Mouse (Mus musculus): ENCODE results near the gene Baiap2. TPM values are rescaled to one million over a fixed set of nuclear protein-coding genes. Genes with fewer than 3 reads are reported as not detected.

Gene Baiap2
- polyA plus RNA-seq, 1 experiment from 2014 or later: 9.8 TPM

GRCm38 (mm10) chr11:120008501-120008900 is 65.9 kb downstream of the Baiap2 start:
- H3K4me2 ChIP-seq: no peak overlapping the region
- no peak overlapping the region for H3K9ac ChIP-seq (ENCODE audit: low read length)
- no peak for DNase-seq (ENCODE audit: low spot score, missing footprints)
- WGBS: 79% methylated on average over 1 of the region's 1 CpGs
- H3K9me3 ChIP-seq (ENCODE audit: control insufficient read depth, low read length): no peaks in the 10 kb centered on the region
- H3K27ac ChIP-seq (ENCODE audit: low read depth, low read length): no peak overlapping the region
- H3K27me3 ChIP-seq (ENCODE audit: control insufficient read depth, insufficient read depth, low read length): no peaks in the 10 kb centered on the region; the same call in none of the 2 replicates
- H3K36me3 ChIP-seq (ENCODE audit: control insufficient read depth, insufficient read depth, low read length): no peaks in the 10 kb centered on the region
- peaks cover 8% of the 10 kb centered on the region for H3K4me1 ChIP-seq (ENCODE audit: control insufficient read depth, insufficient read depth, low read length)
- no peak for ATAC-seq (ENCODE audit: low FRiP score)
- H3K4me3 ChIP-seq (ENCODE audit: low read depth, low read length): no peak overlapping the region

GRCm38 (mm10) chr11:120008956-120009355 is 66.4 kb downstream of the Baiap2 start:
- H3K4me1 ChIP-seq (ENCODE audit: control insufficient read depth, insufficient read depth, low read length): peaks cover 8% of the 10 kb centered on the region
- no peak overlapping the region for H3K27ac ChIP-seq (ENCODE audit: low read depth, low read length)
- H3K9me3 ChIP-seq (ENCODE audit: control insufficient read depth, low read length): no peaks in the 10 kb centered on the region
- ATAC-seq (ENCODE audit: low FRiP score): no peak
- H3K9ac ChIP-seq (ENCODE audit: low read length): no peak overlapping the region
- WGBS: 81% methylated on average over 8 of the region's 8 CpGs
- no peak overlapping the region for H3K4me2 ChIP-seq
- H3K27me3 ChIP-seq (ENCODE audit: control insufficient read depth, insufficient read depth, low read length): no peaks in the 10 kb centered on the region; the same call in none of the 2 replicates
- H3K36me3 ChIP-seq (ENCODE audit: control insufficient read depth, insufficient read depth, low read length): no peaks in the 10 kb centered on the region
- DNase-seq (ENCODE audit: low spot score, missing footprints): no peak
- H3K4me3 ChIP-seq (ENCODE audit: low read depth, low read length): no peak overlapping the region

- Histone ChIP-seq H3K27ac (ENCODE audit: low read depth, low read length) (no peak overlapping the region), H3K9ac (ENCODE audit: low read length) (no peak overlapping the region), H3K4me1 (ENCODE audit: control insufficient read depth, insufficient read depth, low read length) (peaks cover 8% of the 10 kb centered on the region), H3K9me3 (ENCODE audit: control insufficient read depth, low read length) (no peaks in the 10 kb centered on the region), H3K4me3 (ENCODE audit: low read depth, low read length) (no peak overlapping the region), H3K4me2 (no peak overlapping the region), H3K27me3 (ENCODE audit: control insufficient read depth, insufficient read depth, low read length) (no peaks in the 10 kb centered on the region; the same call in none of the 2 replicates), H3K36me3 (ENCODE audit: control insufficient read depth, insufficient read depth, low read length) (no peaks in the 10 kb centered on the region)
- no peak for DNase-seq (ENCODE audit: low spot score, missing footprints)
- WGBS: 88% methylated on average over 20 of the region's 20 CpGs
- no peak for ATAC-seq (ENCODE audit: low FRiP score)
Measured at GRCm38 (mm10) chr11:120009937-120010336, 67.4 kb downstream of the Baiap2 start.

GRCm38 (mm10) chr11:120011114-120011760 is 68.7 kb downstream of the Baiap2 start:
- H3K27me3 ChIP-seq (ENCODE audit: control insufficient read depth, insufficient read depth, low read length): no peaks in the 10 kb centered on the region; the same call in none of the 2 replicates
- 76% methylated on average over 11 of the region's 11 CpGs for whole genome bisulfite sequencing
- no peak overlapping the region for H3K27ac ChIP-seq (ENCODE audit: low read depth, low read length)
- no peaks in the 10 kb centered on the region for H3K36me3 ChIP-seq (ENCODE audit: control insufficient read depth, insufficient read depth, low read length)
- peaks cover 8% of the 10 kb centered on the region for H3K4me1 ChIP-seq (ENCODE audit: control insufficient read depth, insufficient read depth, low read length)
- H3K9me3 ChIP-seq (ENCODE audit: control insufficient read depth, low read length): no peaks in the 10 kb centered on the region
- H3K4me2 ChIP-seq: no peak overlapping the region
- ATAC-seq (ENCODE audit: low FRiP score) (no peak), DNase-seq (ENCODE audit: low spot score, missing footprints) (no peak)
- H3K9ac ChIP-seq (ENCODE audit: low read length): no peak overlapping the region
- H3K4me3 ChIP-seq (ENCODE audit: low read depth, low read length): no peak overlapping the region

GRCm38 (mm10) chr11:120011761-120012560 is 69.4 kb downstream of the Baiap2 start:
- Histone ChIP-seq H3K4me3 (ENCODE audit: low read depth, low read length) (no peak overlapping the region), H3K27ac (ENCODE audit: low read depth, low read length) (no peak overlapping the region), H3K4me2 (peak overlapping the region; percentile 17; the same call in 1 of the 2 replicates), H3K27me3 (ENCODE audit: control insufficient read depth, insufficient read depth, low read length) (no peaks in the 10 kb centered on the region; the same call in none of the 2 replicates), H3K9me3 (ENCODE audit: control insufficient read depth, low read length) (no peaks in the 10 kb centered on the region), H3K36me3 (ENCODE audit: control insufficient read depth, insufficient read depth, low read length) (no peaks in the 10 kb centered on the region), H3K9ac (ENCODE audit: low read length) (no peak overlapping the region), H3K4me1 (ENCODE audit: control insufficient read depth, insufficient read depth, low read length) (peaks cover 8% of the 10 kb centered on the region)
- peak; percentile 8; the same call in 1 of the 2 replicates for ATAC-seq (ENCODE audit: low FRiP score)
- 42% methylated on average over 43 of the region's 43 CpGs for WGBS
- DNase-seq (ENCODE audit: low spot score, missing footprints): no peak

- Histone ChIP-seq H3K4me1 (ENCODE audit: control insufficient read depth, insufficient read depth, low read length) (peaks cover 8% of the 10 kb centered on the region), H3K36me3 (ENCODE audit: control insufficient read depth, insufficient read depth, low read length) (no peaks in the 10 kb centered on the region), H3K4me3 (ENCODE audit: low read depth, low read length) (no peak overlapping the region), H3K4me2 (no peak overlapping the region), H3K9ac (ENCODE audit: low read length) (no peak overlapping the region), H3K27me3 (ENCODE audit: control insufficient read depth, insufficient read depth, low read length) (no peaks in the 10 kb centered on the region; the same call in none of the 2 replicates), H3K9me3 (ENCODE audit: control insufficient read depth, low read length) (no peaks in the 10 kb centered on the region), H3K27ac (ENCODE audit: low read depth, low read length) (no peak overlapping the region)
- WGBS: 75% methylated on average over 13 of the region's 13 CpGs
- ATAC-seq (ENCODE audit: low FRiP score) (peak; percentile 33; the same call in 1 of the 2 replicates), DNase-seq (ENCODE audit: low spot score, missing footprints) (no peak)
Measured at GRCm38 (mm10) chr11:120012702-120013101, 70.1 kb downstream of the Baiap2 start.

GRCm38 (mm10) chr11:120013174-120013711 is 70.7 kb downstream of the Baiap2 start:
- Histone ChIP-seq H3K9ac (ENCODE audit: low read length) (peak overlapping the region; percentile 61), H3K4me2 (peak overlapping the region; percentile 53), H3K27ac (ENCODE audit: low read depth, low read length) (no peak overlapping the region), H3K4me1 (ENCODE audit: control insufficient read depth, insufficient read depth, low read length) (peaks cover 8% of the 10 kb centered on the region), H3K27me3 (ENCODE audit: control insufficient read depth, insufficient read depth, low read length) (no peaks in the 10 kb centered on the region; the same call in none of the 2 replicates), H3K9me3 (ENCODE audit: control insufficient read depth, low read length) (no peaks in the 10 kb centered on the region), H3K36me3 (ENCODE audit: control insufficient read depth, insufficient read depth, low read length) (no peaks in the 10 kb centered on the region), H3K4me3 (ENCODE audit: low read depth, low read length) (peak overlapping the region; percentile 27; the same call in 1 of the 2 replicates)
- ATAC-seq (ENCODE audit: low FRiP score) (peak; percentile 70), DNase-seq (ENCODE audit: low spot score, missing footprints) (peak; percentile 98)
- 21% methylated on average over 21 of the region's 21 CpGs for WGBS

- H3K27me3 ChIP-seq (ENCODE audit: control insufficient read depth, insufficient read depth, low read length): no peaks in the 10 kb centered on the region; the same call in none of the 2 replicates
- no peak overlapping the region; the same call in 1 of the 2 replicates for H3K9ac ChIP-seq (ENCODE audit: low read length)
- H3K27ac ChIP-seq (ENCODE audit: low read depth, low read length): no peak overlapping the region
- no peak overlapping the region for H3K4me3 ChIP-seq (ENCODE audit: low read depth, low read length)
- ATAC-seq (ENCODE audit: low FRiP score): no peak
- DNase-seq (ENCODE audit: low spot score, missing footprints): no peak
- H3K9me3 ChIP-seq (ENCODE audit: control insufficient read depth, low read length): no peaks in the 10 kb centered on the region
- no peak overlapping the region for H3K4me2 ChIP-seq
- no peaks in the 10 kb centered on the region for H3K36me3 ChIP-seq (ENCODE audit: control insufficient read depth, insufficient read depth, low read length)
- peaks cover 12% of the 10 kb centered on the region for H3K4me1 ChIP-seq (ENCODE audit: control insufficient read depth, insufficient read depth, low read length)
- 88% methylated on average over 4 of the region's 4 CpGs for WGBS
Measured at GRCm38 (mm10) chr11:120014758-120015157, 72.2 kb downstream of the Baiap2 start.
